Mouse (Mus musculus) olfactory bulb, adult 2 months (tissue): Measurements from ENCODE around the gene Col1a1.

ENCODE experiments used
- CTCF ChIP-seq: fragments of 200-500 bp; IDR thresholded peaks from 2 replicates; pipeline ENCODE4 v1.5.1; 2012; ENCODE audit warnings: low read depth, mild to moderate bottlenecking, low read length, moderate library complexity; ENCODE audit not compliant: insufficient read depth
- POLR2A ChIP-seq: fragments of 200-500 bp; IDR thresholded peaks from 2 replicates; pipeline ENCODE4 v1.6.1; 2012; ENCODE audit warnings: mild to moderate bottlenecking, low read depth, low read length, moderate library complexity; ENCODE audit not compliant: insufficient read depth

DNA sequence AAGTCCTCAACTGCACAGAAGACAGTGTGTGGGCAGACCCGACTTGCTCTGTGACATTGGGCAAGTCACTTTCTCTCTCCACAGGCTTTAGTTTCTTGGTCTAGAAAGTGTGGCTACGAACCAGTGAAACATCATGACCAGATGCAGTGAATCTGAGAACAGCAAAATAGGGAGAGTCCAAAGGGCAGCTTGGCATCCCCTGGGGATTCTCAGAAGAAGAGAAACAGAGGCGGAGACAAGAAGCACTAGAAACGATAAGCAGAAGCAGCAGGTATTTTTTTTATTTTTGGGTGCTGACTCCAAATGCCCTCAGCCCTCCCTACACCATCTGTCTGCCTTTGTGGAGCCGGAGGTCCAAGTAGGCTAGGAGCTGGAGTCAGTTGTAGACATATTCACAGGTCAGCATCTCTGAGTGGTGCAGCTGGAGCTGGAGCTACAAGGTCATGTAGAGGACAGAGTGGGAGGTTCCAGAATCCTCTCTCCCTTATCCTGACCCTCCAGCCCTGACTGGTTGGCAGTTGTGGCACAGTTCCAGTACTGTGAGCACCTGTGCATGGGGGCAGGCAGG is 26.6 kb downstream of the Col1a1 start:
- TF ChIP-seq CTCF (no peak), POLR2A (no peak)
